Mouse (Mus musculus): ENCODE results near the gene Gm28048.

Gm28048 gene

GRCm38 (mm10) chr11:22965503-22965902, 16.4 kb downstream of the Gm28048 start:
- in situ Hi-C loops (cut with MboI; ENCODE audit: low pct_unique_long_range_greater_than_20kb in 1 of 2, low sequenced_read_pairs in 2 of 2, unreplicated experiment in 1 of 2), result loop anchor here in 1 of 2 experiments (25.0 kb wide), 1 partner anchor 453 kb away; the partner anchor contains the start of gene Tmem17

GRCm38 (mm10) chr11:22964401-22964800, 17.5 kb downstream of the Gm28048 start:
- in situ Hi-C loops (cut with MboI; ENCODE audit: low pct_unique_long_range_greater_than_20kb in 1 of 2, low sequenced_read_pairs in 2 of 2, unreplicated experiment in 1 of 2), result loop anchor here in 1 of 2 experiments (25.0 kb wide), 1 partner anchor 452 kb away; the partner anchor contains the start of gene Tmem17

- in situ Hi-C loops (cut with MboI; ENCODE audit: low pct_unique_long_range_greater_than_20kb in 1 of 2, low sequenced_read_pairs in 2 of 2, unreplicated experiment in 1 of 2), result loop anchor here in 1 of 2 experiments (25.0 kb wide), 1 partner anchor 450 kb away; the partner anchor contains the start of gene Tmem17
Observed at GRCm38 (mm10) chr11:22962101-22962500, 19.8 kb downstream of the Gm28048 start.

GRCm38 (mm10) chr11:22957791-22958374, 24.0 kb downstream of the Gm28048 start:
- in situ Hi-C loops (cut with MboI; ENCODE audit: low pct_unique_long_range_greater_than_20kb in 1 of 2, low sequenced_read_pairs in 2 of 2, unreplicated experiment in 1 of 2), result loop anchor here (5.0 to 25.0 kb wide), 3 partner anchors 183 to 446 kb away; partner anchors contain the start of gene Tmem17 (in 1 of the 2)

- in situ Hi-C loops (cut with MboI; ENCODE audit: low pct_unique_long_range_greater_than_20kb in 1 of 2, low sequenced_read_pairs in 2 of 2, unreplicated experiment in 1 of 2), result loop anchor here (5.0 to 25.0 kb wide), 3 partner anchors 182 to 445 kb away; partner anchors contain the start of gene Tmem17 (in 1 of the 2)
Observed at GRCm38 (mm10) chr11:22956830-22957229, 25.1 kb downstream of the Gm28048 start.

GRCm38 (mm10) chr11:22956346-22956745, 25.5 kb downstream of the Gm28048 start:
- in situ Hi-C loops (cut with MboI; ENCODE audit: low pct_unique_long_range_greater_than_20kb in 1 of 2, low sequenced_read_pairs in 2 of 2, unreplicated experiment in 1 of 2), result loop anchor here (5.0 to 25.0 kb wide), 3 partner anchors 182 to 444 kb away; partner anchors contain the start of gene Tmem17 (in 1 of the 2)

GRCm38 (mm10) chr11:22952668-22953067, 29.2 kb downstream of the Gm28048 start:
- in situ Hi-C loops (cut with MboI; ENCODE audit: low pct_unique_long_range_greater_than_20kb in 1 of 2, low sequenced_read_pairs in 2 of 2, unreplicated experiment in 1 of 2), result loop anchor here (5.0 to 25.0 kb wide), 3 partner anchors 178 to 440 kb away; partner anchors contain the start of gene Tmem17 (in 1 of the 2)

- in situ Hi-C loops (cut with MboI; ENCODE audit: low pct_unique_long_range_greater_than_20kb in 1 of 2, low sequenced_read_pairs in 2 of 2, unreplicated experiment in 1 of 2), result loop anchor here (5.0 to 25.0 kb wide), 3 partner anchors 175 to 438 kb away; partner anchors contain the start of gene Tmem17 (in 1 of the 2)
Observed at GRCm38 (mm10) chr11:22950131-22950530, 31.8 kb downstream of the Gm28048 start.

GRCm38 (mm10) chr11:22949101-22949500, 32.8 kb downstream of the Gm28048 start:
- in situ Hi-C loops (cut with MboI; ENCODE audit: low pct_unique_long_range_greater_than_20kb in 1 of 2, low sequenced_read_pairs in 2 of 2, unreplicated experiment in 1 of 2), result no loop called here

GRCm38 (mm10) chr11:22938983-22939382, 42.9 kb downstream of the Gm28048 start:
- in situ Hi-C loops (cut with MboI; ENCODE audit: low pct_unique_long_range_greater_than_20kb in 1 of 2, low sequenced_read_pairs in 2 of 2, unreplicated experiment in 1 of 2), result no loop called here

GRCm38 (mm10) chr11:22937716-22938316, 44.1 kb downstream of the Gm28048 start:
- in situ Hi-C loops (cut with MboI; ENCODE audit: low pct_unique_long_range_greater_than_20kb in 1 of 2, low sequenced_read_pairs in 2 of 2, unreplicated experiment in 1 of 2), result no loop called here

- in situ Hi-C loops (cut with MboI; ENCODE audit: low pct_unique_long_range_greater_than_20kb in 1 of 2, low sequenced_read_pairs in 2 of 2, unreplicated experiment in 1 of 2), result no loop called here
Observed at GRCm38 (mm10) chr11:22936446-22937125, 45.3 kb downstream of the Gm28048 start.

- in situ Hi-C loops (cut with MboI; ENCODE audit: low pct_unique_long_range_greater_than_20kb in 1 of 2, low sequenced_read_pairs in 2 of 2, unreplicated experiment in 1 of 2), result no loop called here
Observed at GRCm38 (mm10) chr11:22932167-22932566, 49.7 kb downstream of the Gm28048 start.

GRCm38 (mm10) chr11:22931320-22931905, 50.5 kb downstream of the Gm28048 start:
- in situ Hi-C loops (cut with MboI; ENCODE audit: low pct_unique_long_range_greater_than_20kb in 1 of 2, low sequenced_read_pairs in 2 of 2, unreplicated experiment in 1 of 2), result no loop called here

- in situ Hi-C loops (cut with MboI; ENCODE audit: low pct_unique_long_range_greater_than_20kb in 1 of 2, low sequenced_read_pairs in 2 of 2, unreplicated experiment in 1 of 2), result no loop called here
Observed at GRCm38 (mm10) chr11:22930129-22930528, 51.8 kb downstream of the Gm28048 start.

GRCm38 (mm10) chr11:22928586-22929169, 53.2 kb downstream of the Gm28048 start:
- in situ Hi-C loops (cut with MboI; ENCODE audit: low pct_unique_long_range_greater_than_20kb in 1 of 2, low sequenced_read_pairs in 2 of 2, unreplicated experiment in 1 of 2), result no loop called here

- in situ Hi-C loops (cut with MboI; ENCODE audit: low pct_unique_long_range_greater_than_20kb in 1 of 2, low sequenced_read_pairs in 2 of 2, unreplicated experiment in 1 of 2), result no loop called here
Observed at GRCm38 (mm10) chr11:22923606-22924005, 58.3 kb downstream of the Gm28048 start.

- in situ Hi-C loops (cut with MboI; ENCODE audit: low pct_unique_long_range_greater_than_20kb in 1 of 2, low sequenced_read_pairs in 2 of 2, unreplicated experiment in 1 of 2), result no loop called here
Observed at GRCm38 (mm10) chr11:22922546-22922945, 59.3 kb downstream of the Gm28048 start.

Data from mouse embryonic stem cell (cell line).